Mouse (Mus musculus) myocyte (in vitro differentiated cells): ENCODE results near the gene Spred2.
A peak's percentile ranks its signal among the peaks of the same experiment; 100 is the strongest.

Source experiments
- MYOD1 ChIP-seq, 3 experiments: IDR thresholded peaks; one replicate each; pipeline ENCODE4 v1.6.1; 2011; ENCODE audit warnings: control low read depth in 2 of 3, low read depth in 2 of 3, mild to moderate bottlenecking in 2 of 3, moderate library complexity in 1 of 3; ENCODE audit not compliant: insufficient read length in 2 of 3, control insufficient read depth in 1 of 3
- POLR2A ChIP-seq: IDR thresholded peaks from one replicate; pipeline ENCODE4 v1.6.1; 2011; ENCODE audit warnings: low read depth, mild to moderate bottlenecking, control low read depth, moderate library complexity; ENCODE audit not compliant: insufficient read length
- POLR2AphosphoS2 ChIP-seq: IDR thresholded peaks from one replicate; pipeline ENCODE4 v1.6.1; 2011; ENCODE audit warnings: low read depth, control low read depth; ENCODE audit not compliant: insufficient read length
- REST ChIP-seq: IDR thresholded peaks from one replicate; pipeline ENCODE4 v1.6.1; 2011; ENCODE audit warnings: mild to moderate bottlenecking, control low read depth, moderate library complexity; ENCODE audit not compliant: insufficient read depth, insufficient read length

- TF ChIP-seq REST (no peak), POLR2A (no peak), POLR2AphosphoS2 (no peak), MYOD1 (IDR thresholded peaks at IDR 0.05; ENCODE audit: control insufficient read depth in 1 of 3, insufficient read length in 2 of 3, low read depth in 2 of 3) (peak in 1 of 3 experiments; percentile 34)
Observed at GRCm38 (mm10) chr11:20042106-20042505, 117.9 kb downstream of the Spred2 start.
